Mouse (Mus musculus): ENCODE measurements around the gene Trappc10.

- TF ChIP-seq CTCF (IDR thresholded peaks at IDR 0.05; ENCODE audit: extremely low read depth, insufficient read depth, low read length) (no peak), POLR2A (IDR thresholded peaks at IDR 0.05; ENCODE audit: extremely low read depth, insufficient read depth, low read length) (no peak)
Observed at GRCm38 (mm10) chr10:78140251-78140600, 104.2 kb downstream of the Trappc10 start.

Data from cortical plate, adult 2 months (tissue).